Mouse (Mus musculus) skeletal muscle tissue, adult 2 months (tissue): ENCODE measurements around the gene Vmn2r21.
"Not testable (repeated sequence)": the region's sequence is repeated elsewhere in the genome, so short reads cannot be mapped to it uniquely, and the experiment has no call there.

Experiments
- DNase-seq: peaks from one replicate; pipeline ENCODE4 v3.0.0-alpha.2; 2012; ENCODE audit warnings: low read depth, low spot score

Gene Vmn2r21

DNA sequence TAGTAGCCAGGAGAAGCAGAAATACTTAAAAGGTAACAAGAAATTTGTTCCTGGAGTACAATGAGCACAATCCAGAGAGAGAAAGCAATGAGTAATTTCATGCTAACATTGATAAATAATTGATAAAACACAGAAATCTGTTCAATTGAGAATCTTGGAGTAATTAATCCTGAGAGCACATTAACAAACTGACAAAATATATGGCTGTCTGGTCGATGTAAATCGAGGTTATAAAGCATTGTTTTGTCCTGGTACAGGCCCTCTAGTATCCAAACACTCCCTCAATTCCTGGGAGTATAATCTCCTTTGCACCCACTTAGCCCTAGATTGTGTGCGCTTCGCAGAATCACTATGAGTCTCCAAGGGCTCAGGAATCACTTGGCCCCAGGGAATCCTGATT lies at the start of gene Vmn2r21:
Vmn2r21 (minus strand) TSS at position 101 of the 400 bp plus-strand sequence.
- not testable (repeated sequence) for DNase-seq

DNA sequence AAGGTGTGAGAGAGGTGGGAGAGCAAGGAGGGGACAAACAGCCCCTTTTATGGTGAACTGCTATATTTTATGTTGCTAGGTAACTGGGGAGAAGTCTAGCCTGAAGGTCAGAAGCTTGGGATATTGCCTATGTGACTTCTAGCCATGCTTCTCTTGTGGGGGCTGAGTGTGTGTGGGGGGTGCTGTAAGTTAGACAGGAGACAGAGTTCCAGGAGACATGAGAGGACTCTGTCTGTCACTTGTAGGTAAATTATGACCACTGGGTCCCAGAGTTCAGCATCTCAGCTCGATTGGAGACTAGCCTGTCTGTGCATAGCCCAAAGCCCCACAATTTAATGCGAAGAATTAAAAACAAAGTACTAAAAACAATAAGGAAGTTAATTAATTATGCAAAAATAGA lies 41.5 kb upstream of the Vmn2r21 start:
- not testable (repeated sequence) for DNase-seq

DNA sequence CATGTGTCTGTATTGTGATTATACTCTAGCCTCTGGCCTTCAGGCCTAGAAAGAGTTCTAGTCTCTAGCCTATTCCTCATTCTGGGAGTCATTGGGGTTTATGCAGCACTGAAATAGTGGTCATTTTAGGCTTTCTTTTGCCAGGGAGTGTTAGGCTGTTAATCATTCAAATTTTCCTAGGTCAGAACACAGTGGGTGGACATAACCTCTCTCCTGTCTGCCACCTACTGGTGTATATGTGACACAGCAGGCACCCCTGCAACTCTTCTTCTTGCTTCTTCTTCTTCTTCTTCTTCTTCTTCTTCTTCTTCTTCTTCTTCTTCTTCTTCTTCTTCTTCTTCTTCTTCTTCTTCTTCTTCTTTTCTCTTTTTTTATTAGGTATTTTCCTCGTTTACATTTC lies 6.5 kb upstream of the Vmn2r21 start:
- not testable (repeated sequence) for DNase-seq

DNA sequence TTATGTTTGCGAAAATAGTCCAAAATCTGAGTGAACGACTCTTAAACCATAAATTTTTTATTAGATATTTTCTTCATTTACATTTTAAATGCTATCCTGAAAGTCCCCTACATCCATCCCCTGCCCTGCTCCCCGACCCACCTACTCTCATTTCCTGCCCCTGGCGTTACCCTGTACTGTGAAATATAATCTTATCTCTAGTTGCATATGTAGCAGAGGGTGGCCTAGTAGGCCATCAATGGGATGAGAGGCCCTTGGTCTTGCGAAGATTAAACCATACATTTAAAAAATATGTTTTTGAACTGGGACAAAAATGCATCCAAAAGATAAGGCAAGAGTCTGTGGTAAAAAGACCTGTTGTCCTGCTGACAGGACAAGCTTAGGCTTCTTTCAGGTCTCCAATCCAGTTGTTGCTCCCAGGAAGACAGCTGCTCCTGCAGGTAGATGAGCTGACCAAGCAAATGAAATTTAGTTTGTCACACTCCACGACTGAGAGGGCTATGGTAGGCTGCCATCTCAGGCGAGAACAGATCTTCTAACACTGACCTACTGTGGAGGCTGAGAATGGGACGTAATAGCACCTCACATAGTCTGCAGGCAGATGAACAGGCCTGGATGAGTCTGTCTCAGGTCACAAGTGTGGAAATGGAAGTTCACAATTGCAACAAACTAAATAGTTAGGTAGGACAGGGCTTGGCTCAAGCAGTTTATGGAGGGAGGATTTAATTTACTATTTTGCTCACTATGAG lies 10.8 kb downstream of the Vmn2r21 start:
- DNase-seq = not testable (repeated sequence)

DNA sequence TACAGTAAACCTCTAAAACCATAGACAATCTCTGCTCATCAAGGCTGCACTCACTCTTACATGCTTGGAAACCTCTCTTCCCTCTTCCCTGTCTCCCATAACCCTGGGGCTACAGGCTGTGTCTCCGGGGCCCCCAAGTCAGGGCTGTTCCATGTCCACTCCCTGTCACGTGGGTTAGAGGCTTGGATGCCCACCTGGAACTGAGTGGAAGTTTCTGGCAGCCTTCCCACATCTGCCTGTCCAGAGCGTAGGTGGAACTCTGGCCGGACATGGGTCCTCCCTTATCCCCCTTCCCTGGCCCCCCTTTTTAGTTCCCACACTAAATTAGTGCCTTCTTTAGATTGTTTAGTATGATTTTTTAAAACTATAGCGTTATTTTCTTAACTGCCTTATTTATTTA lies 60.2 kb downstream of the Vmn2r21 start:
- not testable (repeated sequence) for DNase-seq

DNA sequence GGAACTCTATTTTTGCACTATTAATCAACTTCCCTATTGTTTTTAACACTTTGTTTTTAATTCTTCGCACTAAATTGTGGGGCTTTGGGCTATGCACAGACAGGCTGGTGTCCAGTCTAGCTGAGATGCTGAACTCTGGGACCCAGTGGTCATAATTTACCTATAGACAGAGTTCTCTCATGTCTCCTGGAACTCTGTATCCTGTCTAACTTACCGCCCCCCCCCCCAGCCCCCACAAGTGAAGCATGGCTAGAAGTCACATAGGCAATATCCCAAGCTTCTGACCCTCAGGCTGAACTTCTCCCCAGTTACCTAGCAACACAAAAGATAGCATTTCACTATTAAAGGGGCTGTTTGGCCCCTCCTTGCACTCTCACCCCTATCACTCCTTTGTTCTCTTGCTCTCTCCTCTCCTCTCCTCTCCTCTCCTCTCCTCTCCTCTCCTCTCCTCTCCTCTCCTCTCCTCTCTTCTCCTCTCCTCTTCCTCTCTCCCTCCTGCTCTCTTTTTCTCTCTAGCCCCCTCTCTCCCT lies 60.7 kb downstream of the Vmn2r21 start:
- not testable (repeated sequence) for DNase-seq

DNA sequence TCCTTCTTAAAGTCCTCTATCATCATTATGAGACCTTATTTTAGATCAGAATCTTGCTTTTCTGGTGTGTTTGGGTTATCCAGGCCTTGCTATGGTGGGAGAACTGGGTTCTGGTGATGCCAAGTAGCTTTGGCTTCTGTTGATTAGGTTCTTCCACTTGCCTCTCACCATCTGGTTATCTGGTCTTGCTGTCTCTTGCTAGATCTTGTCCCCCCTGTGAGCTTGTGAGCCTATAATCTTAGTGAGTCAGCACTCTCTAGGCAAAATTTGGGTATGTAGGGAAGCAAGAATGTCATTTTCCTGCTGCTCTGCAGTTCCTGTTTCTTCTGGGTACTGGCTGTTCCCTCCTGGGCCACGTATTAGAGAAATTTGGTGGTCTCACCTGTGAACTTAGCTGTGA lies 64.6 kb downstream of the Vmn2r21 start:
- DNase-seq = not testable (repeated sequence)
